Mouse (Mus musculus) heart, postnatal 14 days (tissue): ENCODE results near the gene Rasgef1b. TPM values are rescaled to one million over a fixed set of nuclear protein-coding genes. Genes with fewer than 3 reads are reported as not detected.

ENCODE experiments used
- DNase-seq, 2 experiments: peaks; one replicate each; pipeline ENCODE4 v3.0.0; 2021 to 2022
- intact Hi-C: fragments of 180-260 bp; cut with DNase I; formaldehyde crosslinking; loops from one replicate; pipeline ENCODE4 v1.15.1; 2025
- total RNA-seq, 2 experiments: library from RNA; stranded (reverse); gene quantifications; 2 replicates each; pipeline ENCODE4 v1.2.3; 2021

Rasgef1b gene
- total RNA-seq, 2 experiments from 2014 or later, result 10.3 to 12.3 TPM

DNA sequence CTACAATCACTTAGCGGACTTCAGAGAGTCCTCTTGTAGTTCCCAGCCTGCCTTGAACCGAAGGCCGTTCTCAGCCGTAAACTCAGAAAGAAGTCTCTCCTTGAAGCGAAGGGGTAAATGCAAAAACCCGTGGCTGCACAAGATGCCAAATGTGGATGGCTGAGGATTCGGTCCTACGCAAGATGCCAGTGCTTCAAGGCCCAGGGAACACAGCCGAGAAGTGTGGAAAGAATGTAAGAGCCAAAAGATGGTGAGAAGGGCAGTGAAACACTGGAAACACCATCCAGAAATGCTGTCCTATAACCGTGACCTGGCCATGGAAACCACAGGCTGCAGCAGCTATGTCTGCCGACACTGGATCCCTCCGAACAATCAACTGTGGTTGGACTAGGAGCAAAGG lies 313.2 kb downstream of the Rasgef1b start:
- no peak for DNase-seq
- intact Hi-C loops, result no loop called here

DNA sequence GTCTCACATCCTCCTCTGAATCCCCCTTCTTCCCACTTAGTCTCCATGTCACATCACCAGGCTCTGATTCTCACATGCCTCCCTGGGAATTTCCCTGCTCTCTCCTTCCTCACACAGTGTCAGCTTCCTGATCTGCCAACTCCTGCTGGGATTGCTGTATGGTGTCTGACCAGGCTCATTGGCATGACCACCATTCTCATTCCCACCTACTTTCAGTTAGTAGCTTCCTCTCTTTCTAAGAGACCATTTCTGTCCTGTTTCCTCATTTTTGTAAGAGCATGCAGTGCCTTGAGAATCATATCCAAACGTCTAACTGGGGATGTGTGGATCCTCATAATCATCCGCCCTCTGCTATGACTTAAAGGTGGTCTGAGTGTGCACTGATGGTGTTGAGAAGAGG lies 313.8 kb downstream of the Rasgef1b start:
- intact Hi-C loops, result no loop called here
- DNase-seq, result no peak

DNA sequence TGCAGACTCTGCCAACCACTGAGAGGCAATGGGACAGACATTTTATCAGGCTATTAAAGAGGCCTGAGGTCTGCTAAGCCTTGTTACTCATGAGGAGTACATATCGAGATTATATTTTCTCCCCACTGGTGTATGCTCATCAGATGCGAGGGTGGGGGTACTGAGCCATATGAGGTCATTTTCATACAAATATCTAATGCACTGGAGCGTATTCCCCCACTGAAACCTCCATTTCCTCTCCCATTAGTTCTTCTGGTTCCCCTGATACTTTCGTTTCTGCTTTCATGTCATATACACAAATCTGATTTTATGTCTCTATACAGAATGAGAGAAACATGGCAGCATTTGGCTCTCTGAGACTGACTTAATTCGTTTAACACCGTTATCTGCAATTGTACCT lies 314.6 kb downstream of the Rasgef1b start:
- no peak for DNase-seq
- intact Hi-C loops, result no loop called here

DNA sequence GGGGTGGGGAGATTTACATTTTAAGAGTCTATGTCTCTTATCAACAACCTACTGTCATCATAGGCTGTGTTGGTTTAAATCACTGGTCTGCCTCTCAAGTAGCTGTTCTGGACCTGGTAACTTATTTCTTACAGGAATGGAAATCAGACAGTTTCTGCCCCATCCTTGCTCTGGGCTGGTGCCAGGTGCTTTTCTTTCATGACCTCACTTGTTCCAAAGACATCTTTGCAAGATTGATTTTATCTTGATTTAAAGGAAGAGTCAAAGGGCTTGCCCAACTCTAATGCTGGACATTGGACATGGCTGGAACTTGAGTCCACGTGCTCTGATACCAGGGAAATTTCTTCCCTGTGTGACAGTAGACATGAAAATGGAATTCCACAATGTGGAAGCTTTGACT lies 315.0 kb downstream of the Rasgef1b start:
- intact Hi-C loops, result no loop called here
- DNase-seq, result no peak

DNA sequence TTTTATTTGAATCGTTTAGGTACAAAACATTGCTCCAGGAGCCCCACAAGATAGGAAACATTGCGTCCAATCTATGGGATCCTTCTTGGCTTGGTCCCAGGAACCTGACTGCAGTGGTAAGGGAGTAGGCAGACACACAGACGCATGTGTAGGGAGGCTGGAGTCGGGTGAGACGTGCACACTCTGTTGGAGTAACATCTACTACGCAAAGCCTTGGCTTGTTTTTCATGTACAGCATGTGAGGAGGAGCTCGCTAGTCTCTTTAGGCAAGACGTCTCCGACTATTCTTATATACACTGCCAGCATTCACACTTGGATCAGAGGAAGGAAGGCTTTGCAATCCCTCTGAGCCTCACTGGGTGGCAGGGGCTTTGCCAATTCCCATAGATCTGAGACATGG lies 315.5 kb downstream of the Rasgef1b start:
- no peak for DNase-seq
- intact Hi-C loops, result no loop called here

DNA sequence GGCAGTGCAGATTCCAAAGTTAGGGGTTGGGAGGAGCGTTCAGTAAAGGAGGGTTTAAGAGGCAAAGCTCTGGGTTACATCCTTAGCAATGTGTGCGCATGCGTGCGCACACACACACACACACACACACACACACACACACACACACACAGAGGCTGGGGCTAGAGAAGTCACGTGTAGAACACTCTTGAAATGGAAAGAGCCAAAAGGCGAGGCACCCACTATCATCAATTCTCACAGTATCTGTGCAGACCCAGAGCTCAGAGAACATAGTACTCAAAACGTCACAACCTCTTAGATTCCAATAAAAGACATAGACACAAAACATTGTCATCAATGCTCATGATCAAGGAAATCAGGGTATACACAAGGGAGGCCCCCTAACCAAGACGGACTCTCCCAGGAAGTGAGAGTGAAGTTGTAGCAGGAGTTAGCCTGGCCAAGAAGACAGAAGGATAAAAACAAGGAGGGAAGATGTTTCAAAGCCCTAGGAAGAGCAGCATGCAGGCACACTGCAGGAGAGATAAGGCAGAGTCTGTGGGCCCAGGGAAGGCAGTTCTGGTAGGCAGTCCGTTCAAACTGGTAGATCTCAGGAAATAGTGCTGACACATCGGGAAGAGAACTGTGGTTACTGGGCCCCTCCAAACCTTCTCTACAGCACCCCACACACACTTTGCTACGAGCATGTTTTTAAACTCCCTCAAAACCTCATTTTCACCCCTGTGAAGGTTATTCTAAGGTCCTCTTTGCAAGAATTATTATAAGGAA lies 324.3 kb downstream of the Rasgef1b start:
- intact Hi-C loops, result no loop called here
- no peak for DNase-seq

DNA sequence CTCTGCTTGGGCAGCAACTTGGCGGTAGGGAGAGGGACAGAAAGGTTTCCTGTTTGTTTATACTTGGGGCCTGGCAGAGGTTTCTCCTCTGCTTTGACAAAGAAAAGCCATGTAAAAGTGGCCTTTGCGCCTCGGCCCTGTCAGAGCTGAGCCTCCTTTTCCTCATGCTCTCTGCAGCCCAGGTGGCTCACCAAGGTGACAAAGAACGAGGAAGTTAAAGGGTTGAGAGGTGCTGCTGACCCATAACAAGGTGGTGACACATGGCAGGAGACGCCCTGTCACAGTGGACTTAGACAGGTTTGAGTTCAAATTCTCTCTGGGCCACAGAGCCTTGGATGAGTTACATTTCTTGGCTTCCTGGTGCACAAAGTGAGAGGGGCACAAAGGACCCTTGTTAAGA lies 325.5 kb downstream of the Rasgef1b start:
- intact Hi-C loops, result no loop called here
- no peak for DNase-seq

DNA sequence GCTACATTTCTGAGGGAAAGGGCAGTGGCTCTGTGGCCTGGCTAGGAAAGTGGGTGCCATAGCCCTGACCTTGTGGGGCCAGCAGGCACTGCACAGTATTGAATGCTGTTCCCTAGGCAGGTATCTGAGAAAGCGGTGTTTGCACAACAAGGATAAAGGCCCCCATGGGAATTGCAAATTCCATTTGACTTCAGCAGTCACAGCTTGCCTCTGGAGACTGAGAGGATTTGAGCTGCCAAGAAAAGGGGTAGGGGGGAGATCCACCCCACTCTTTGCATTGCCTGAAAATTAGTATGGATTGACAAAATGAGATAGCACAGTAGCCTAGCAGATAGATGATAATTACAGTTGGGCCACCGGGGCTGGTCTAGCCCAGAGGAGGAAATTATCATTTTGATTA lies 326.1 kb downstream of the Rasgef1b start:
- no peak for DNase-seq
- intact Hi-C loops, result no loop called here

DNA sequence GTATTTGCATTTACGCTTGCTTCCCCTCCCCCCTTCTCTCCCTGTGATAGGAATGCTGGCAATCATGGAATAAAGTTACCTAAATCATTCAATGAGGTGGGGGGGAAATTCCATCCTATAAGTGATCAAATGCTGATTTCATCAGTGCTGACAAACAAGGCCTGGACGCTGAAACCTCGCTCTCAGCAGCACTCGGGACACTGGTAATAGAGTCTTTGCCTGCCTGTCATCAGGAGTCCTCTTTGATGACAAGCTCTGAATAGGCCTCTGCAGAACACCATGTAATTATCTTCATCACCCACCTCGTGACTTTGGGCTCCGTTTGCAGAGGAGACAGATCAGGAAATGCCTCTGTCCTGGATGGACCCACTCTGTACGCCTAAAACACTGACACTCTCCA lies 326.6 kb downstream of the Rasgef1b start:
- DNase-seq, result no peak

DNA sequence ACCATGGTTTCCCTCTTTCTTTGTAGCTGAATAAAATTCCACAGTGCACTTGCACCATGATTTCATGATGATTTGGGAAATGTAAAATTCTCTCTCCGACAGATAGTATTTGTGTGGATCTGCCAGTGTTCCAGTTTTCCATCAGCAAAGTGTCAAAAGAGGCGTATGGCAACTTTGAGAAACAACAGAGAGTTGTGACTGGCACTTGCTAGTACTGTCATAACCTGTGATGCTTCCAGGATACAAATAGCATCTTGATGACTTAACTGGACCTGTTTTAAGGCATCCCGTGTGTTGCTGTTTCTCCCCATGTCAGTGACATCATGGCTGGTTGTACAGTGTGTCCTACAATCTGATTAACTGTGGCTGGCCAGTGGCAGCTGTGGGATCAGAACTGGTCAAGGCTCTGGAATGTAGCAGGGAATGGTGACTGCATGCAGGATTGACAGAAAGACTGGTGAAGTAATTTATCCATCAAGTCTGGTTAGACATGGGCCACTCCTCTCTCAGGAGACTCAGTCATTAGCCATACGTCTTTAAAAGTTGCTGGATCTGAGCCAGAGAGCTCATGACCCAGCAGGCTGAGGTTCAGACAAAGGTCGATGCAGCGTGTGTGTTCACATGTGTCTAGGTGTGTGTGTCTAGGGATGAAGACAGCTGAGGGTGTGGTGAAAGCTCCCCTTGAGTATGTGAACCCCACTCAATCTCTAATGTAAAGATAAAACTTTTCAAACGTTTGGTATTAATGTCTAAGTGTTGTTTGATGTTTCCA lies 328.8 kb downstream of the Rasgef1b start:
- intact Hi-C loops, result no loop called here
- no peak for DNase-seq

More for the DNA sequence above, 326.6 kb downstream of the Rasgef1b start:
- intact Hi-C loops, result no loop called here

DNA sequence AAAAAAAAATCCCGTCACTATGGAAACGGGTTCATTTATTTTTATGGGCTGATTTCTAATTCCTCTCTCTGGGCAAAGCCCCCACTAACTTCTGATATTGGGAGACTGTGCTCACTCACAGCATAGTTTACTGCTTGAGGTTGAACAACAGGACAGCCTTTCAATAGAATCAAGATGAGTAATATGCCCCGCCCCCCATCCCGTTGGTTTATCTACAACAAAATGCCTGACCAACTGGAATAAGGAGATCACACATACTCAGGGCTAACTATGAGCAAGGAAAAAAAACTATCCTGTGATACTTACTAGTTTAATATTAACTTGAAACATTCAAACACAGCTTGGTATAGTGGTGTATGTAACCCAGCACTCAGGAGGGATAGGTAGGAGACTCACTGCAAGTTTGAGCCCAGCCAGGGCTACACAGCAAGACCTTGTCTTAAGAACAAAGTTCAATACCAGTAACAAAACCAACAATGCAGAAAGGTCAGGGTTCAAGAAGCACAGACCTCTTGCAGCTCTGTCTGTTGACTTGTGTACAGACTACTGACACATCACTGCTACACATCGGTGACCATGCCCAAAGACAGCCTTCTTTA lies 330.3 kb downstream of the Rasgef1b start:
- intact Hi-C loops, result no loop called here
- no peak for DNase-seq

DNA sequence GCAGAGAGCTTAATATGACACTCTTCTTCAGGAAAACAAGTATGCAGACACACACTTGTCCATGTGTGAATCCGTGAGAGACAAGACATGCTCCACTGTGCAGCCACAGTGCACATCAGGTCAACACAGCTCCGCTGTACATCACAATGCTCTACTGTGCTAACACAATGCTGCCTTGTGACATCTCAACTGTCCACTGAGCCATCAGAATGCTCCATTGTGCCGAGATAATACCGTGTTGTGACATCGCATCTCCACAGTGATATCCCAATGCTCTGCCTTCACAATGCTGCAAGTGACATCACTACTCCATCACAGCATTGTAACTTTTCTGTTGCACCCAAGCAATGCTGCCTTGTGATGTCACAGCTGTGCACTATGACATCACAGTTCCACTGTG lies 334.3 kb downstream of the Rasgef1b start:
- no peak for DNase-seq
- intact Hi-C loops, result no loop called here

DNA sequence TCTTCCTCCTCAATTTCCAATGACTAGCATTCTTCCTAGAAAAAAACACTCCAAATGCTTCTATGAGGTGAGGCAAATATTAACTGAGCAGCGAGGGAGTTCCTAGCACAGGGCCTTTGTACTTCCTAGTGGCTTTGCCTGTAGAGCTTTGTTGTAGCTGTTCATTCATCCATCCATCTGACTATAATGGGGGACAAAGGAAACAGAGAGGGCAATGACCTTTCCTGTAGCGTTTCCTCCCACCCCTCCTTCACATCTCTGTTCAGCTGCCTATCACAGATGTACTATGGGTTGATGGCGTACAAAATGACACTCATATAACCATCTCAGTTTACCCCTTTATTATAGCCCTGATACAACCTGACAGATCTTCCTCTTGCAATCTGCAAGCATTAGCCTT lies 337.3 kb downstream of the Rasgef1b start:
- DNase-seq, result no peak
- intact Hi-C loops, result no loop called here

DNA sequence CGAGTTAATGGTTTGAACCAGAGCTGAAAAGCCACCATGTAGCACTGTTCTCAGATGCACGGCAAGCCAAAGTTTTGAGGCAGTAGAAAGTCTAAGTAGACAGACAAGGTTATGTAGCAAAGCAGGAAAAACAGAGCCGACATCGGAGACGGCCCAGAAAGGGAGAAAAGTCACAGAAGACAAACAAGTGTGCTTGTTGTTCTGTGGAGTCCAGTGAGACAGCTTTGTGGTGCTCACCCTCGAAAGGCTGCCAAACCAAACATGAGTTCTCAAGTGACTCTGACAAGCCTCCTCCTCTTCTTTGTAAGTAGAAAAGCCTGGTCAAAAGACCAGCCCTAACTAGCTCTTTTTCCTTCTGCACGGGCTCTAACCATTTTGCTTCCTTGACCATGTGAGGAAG lies 338.1 kb downstream of the Rasgef1b start:
- intact Hi-C loops, result no loop called here

DNA sequence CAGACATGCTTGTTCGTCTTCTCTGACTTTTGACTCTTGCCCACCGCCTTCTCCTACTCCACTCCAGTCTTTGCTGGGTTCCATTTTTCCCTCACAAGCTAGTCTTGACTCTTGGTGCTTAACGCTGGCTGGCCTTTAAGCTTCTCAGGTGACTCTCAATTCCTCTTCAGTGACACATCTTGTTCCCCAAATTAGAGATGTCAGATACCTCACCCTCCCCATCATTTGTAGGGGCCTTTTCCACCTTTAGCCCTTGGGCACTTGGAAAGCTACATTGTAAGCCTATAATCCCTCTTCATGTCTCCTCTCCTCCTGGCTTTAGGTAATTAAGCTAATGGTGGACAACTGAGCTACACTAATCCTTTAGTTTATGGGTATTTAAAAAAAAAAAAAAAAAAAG lies 338.6 kb downstream of the Rasgef1b start:
- no peak for DNase-seq
- intact Hi-C loops, result no loop called here

More for the DNA sequence above, 338.1 kb downstream of the Rasgef1b start:
- peak in 1 of 2 experiments; percentile 21 for DNase-seq

DNA sequence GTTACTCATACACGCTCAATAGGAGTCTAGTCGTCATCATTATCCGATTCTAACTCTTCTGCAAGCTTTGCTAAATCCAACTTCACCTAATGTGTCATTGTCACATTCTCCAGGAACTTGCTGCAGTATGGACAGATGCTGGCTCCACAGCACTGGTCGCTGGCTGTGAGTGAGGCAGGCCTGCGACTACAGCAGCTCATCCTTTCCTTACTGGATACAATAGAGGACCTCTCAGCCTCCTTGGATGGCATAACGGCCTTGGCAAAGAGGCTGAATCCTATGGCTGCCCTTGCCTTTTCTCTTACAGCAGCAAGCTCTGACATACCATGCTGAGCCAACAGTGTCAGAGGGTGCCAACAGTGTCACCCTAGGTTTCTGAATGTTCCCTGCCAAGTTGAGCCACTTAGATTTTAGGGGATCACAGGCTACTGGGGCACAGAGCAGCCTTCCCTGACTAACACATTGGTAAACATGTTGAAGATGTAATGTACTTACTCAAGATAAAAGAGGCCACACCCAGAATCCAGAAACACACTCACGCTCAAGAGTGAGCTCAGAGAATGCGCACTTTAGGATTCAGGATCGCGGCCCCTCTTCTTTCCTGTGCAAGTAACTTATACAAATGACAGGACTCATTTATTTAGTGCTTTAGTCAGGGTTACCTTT lies 340.1 kb downstream of the Rasgef1b start:
- no peak for DNase-seq
- intact Hi-C loops, result no loop called here

DNA sequence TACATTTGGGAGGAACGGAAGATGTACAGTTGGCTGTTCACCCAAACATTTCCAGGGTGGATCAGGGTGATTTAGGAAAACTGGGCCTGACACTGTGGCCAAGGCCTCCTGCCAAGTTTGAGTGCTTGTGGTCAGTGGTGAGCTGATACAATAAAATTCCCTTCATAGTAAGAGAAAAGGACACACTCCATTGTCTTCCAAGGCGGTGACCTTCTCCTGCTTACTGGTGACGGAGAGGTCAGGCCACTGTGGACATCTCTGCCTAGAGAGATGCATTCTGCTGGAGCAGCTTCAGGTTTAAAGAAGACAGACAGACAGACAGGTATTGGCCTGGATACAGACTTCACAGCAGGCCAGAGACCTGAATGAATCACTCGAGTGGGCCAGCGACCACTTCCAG lies 340.7 kb downstream of the Rasgef1b start:
- intact Hi-C loops, result no loop called here

DNA sequence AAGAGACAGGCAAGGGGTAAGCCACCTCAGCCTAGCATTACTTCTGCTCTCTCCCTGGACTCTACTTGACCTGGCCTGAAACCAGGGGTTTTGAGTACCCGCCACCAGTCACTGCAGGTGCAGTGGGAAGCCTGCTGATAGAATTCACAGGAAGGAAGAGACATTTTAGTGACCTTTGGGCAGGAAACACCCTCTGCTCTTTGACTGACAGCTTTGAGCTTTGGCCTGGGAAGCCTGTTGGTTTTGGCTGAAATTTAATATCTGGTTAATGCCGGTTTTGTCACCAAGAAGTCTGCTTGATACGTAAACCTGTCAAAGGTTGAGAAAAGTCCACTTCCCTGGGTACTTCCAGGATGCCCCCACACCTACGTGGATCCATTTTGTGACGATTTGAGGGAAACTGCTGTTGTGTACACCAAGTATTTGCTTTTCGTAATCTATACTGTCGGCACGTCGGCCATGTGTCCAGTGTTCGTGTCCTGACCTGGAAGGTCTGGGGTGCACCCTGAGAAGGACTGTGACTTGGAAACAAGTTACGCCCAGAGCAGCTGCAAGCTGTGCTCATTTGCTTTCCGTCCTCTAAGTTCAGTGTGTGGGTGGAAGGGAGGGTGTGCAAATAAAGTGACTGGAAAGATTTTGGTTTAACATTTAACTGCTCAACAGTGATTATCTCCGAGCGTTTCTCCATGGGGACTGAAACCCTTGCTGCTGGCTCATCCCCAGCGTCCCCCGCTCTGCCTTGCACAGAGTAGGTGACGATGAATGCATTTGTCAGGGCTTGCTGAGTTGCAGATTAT lies 341.5 kb downstream of the Rasgef1b start:
- intact Hi-C loops, result no loop called here
- DNase-seq, result peak; percentile 21 to 22

More for the DNA sequence above, 340.7 kb downstream of the Rasgef1b start:
- DNase-seq, result peak; percentile 27 to 29

DNA sequence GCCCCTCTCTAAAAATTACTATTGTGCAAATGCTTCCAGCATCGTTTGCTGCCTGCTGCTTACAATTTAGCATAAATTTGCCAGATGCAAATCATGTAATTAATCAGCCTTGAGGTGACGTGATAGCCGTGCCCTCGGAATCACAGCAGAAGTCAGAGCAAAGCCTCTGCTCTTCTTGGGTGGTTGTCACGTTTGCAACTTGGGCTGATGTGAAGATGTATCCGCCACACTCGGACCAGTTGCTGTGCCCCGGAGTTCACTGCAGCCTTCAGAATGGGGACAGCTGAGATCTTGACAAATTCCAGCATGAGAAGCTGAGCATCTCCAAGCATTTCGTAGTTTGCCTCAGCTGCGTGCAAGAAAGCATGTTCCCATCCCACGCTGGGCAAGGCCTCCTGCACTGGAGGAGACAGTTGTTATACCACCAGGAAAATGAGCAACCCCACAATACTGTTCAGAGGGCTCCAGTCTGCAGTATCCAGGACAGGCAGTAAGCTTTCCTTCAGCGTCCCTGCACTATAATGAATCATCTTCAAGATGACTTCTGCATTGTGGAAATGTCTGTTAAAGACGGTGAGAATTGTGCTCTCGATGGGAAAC lies 342.5 kb downstream of the Rasgef1b start:
- intact Hi-C loops, result no loop called here
- DNase-seq, result no peak

DNA sequence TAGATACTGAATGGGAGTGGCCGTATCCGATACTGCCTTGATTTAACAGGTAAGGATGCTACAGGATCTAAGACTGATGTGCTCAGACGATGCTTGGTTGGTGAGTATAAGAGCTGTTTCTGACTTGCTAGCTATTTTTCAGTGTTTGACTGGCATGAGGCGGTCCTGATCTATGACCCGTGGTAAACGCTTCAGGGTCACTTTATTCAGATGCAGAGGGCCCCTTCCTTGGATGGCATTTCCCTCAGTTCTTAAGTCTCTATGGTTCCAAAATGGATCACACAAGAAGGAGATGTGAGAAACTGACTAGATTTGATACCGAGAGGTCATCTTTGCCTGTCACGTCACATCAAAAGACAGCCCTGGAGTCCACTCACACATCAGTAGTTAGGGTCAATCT lies 343.1 kb downstream of the Rasgef1b start:
- intact Hi-C loops, result no loop called here

More for the DNA sequence above, 343.1 kb downstream of the Rasgef1b start:
- no peak for DNase-seq
